Mouse (Mus musculus): ENCODE results near the gene 1500011B03Rik. TPM values are rescaled to one million over a fixed set of nuclear protein-coding genes. Genes with fewer than 3 reads are reported as not detected.

The 1500011B03Rik gene
- polyA plus RNA-seq, 1 experiment from 2014 or later = 308 TPM

DNA sequence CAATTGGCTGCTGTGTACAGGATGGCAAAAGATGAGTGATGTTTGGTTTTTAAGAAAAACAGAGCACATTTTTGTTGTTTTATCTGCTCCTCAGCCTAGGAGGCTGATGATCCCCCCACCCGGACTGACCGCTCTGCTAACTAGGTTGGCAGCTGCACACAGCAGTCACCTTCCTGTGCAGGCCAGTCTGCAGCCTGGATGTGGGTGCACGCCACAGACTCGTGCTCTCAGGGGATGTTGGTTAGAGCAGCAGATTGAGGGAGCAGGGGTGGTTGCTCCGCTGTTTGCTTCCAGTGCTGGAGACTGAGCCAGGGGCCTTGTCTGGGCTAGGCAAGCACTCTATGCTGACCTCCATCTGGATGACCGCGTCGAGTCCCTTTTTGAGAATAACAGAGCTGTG, 53.5 kb downstream of the 1500011B03Rik start:
- WGBS = 83% methylated on average over 8 of the region's 8 CpGs
- ATAC-seq (ENCODE audit: low FRiP score) = no peak

DNA sequence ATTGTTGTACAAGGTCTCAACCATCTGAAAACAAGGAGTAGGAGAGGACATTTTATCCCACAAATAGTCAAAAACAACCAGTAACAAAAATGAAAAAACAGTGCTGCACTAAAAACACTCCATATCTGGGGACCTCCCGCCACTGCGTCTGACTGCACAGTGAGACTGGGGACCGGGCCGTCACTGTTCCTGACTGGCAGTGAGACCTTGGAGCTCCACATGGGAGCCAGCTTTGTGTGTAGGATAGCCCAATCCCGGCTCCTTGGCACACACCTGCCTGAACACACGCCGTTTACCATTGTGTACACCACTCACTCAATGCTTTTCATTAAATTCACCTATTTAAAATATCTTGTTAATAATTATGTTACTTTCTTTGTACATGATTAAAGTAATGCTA, 56.1 kb downstream of the 1500011B03Rik start:
- ATAC-seq (ENCODE audit: low FRiP score) = no peak
- Histone ChIP-seq H3K9me3 (ENCODE audit: control insufficient read depth, low read length) (no peaks in the 10 kb centered on the region), H3K36me3 (replicated peaks; ENCODE audit: control insufficient read depth, insufficient read depth) (peaks cover 42% of the 10 kb centered on the region), H3K4me1 (replicated peaks; ENCODE audit: control insufficient read depth, insufficient read depth, low read length) (peaks cover 9% of the 10 kb centered on the region), H3K9ac (no peak overlapping the region), H3K4me2 (replicated peaks) (no peak overlapping the region), H3K27me3 (ENCODE audit: control insufficient read depth, insufficient read depth, low read length) (no peaks in the 10 kb centered on the region), H3K4me3 (replicated peaks; ENCODE audit: low read length) (no peak overlapping the region), H3K27ac (no peak overlapping the region)
- no peak for DNase-seq (ENCODE audit: low spot score)
- 90% methylated on average over 7 of the region's 7 CpGs for WGBS

More for the DNA sequence above, 53.5 kb downstream of the 1500011B03Rik start:
- Histone ChIP-seq H3K9ac (no peak overlapping the region), H3K9me3 (ENCODE audit: control insufficient read depth, low read length) (no peaks in the 10 kb centered on the region), H3K4me3 (replicated peaks; ENCODE audit: low read length) (no peak overlapping the region), H3K36me3 (replicated peaks; ENCODE audit: control insufficient read depth, insufficient read depth) (peaks cover 17% of the 10 kb centered on the region; the same call in 1 of the 2 replicates), H3K4me2 (replicated peaks) (no peak overlapping the region), H3K27ac (no peak overlapping the region), H3K27me3 (ENCODE audit: control insufficient read depth, insufficient read depth, low read length) (no peaks in the 10 kb centered on the region), H3K4me1 (replicated peaks; ENCODE audit: control insufficient read depth, insufficient read depth, low read length) (peaks cover 12% of the 10 kb centered on the region)
- DNase-seq (ENCODE audit: low spot score) = no peak

DNA sequence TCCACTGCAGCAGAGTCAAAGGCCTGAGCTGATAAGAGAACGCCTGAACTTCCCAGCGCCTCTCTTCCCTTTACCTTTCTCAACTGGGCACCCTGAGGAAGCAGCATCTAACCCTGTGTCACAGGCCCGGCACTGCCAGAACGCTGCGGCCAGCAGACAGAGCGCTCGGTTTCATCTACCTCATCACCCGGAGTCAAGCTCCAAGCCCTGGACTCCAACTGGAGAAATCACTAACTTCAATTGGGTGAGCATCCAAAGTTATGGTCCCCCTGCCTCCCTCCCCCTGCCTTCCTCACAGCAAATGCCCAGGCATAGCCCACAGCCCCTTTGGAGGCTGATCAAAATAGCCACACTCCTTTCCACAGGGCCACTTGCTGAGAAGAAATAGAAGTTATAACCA, 56.6 kb downstream of the 1500011B03Rik start:
- 96% methylated on average over 8 of the region's 8 CpGs for WGBS
- Histone ChIP-seq H3K9me3 (ENCODE audit: control insufficient read depth, low read length) (no peaks in the 10 kb centered on the region), H3K36me3 (replicated peaks; ENCODE audit: control insufficient read depth, insufficient read depth) (peaks cover 47% of the 10 kb centered on the region), H3K4me2 (replicated peaks) (no peak overlapping the region), H3K27me3 (ENCODE audit: control insufficient read depth, insufficient read depth, low read length) (no peaks in the 10 kb centered on the region), H3K9ac (no peak overlapping the region), H3K4me3 (replicated peaks; ENCODE audit: low read length) (no peak overlapping the region), H3K27ac (no peak overlapping the region), H3K4me1 (replicated peaks; ENCODE audit: control insufficient read depth, insufficient read depth, low read length) (peaks cover 4% of the 10 kb centered on the region)
- ATAC-seq (ENCODE audit: low FRiP score) (no peak), DNase-seq (ENCODE audit: low spot score) (no peak)

DNA sequence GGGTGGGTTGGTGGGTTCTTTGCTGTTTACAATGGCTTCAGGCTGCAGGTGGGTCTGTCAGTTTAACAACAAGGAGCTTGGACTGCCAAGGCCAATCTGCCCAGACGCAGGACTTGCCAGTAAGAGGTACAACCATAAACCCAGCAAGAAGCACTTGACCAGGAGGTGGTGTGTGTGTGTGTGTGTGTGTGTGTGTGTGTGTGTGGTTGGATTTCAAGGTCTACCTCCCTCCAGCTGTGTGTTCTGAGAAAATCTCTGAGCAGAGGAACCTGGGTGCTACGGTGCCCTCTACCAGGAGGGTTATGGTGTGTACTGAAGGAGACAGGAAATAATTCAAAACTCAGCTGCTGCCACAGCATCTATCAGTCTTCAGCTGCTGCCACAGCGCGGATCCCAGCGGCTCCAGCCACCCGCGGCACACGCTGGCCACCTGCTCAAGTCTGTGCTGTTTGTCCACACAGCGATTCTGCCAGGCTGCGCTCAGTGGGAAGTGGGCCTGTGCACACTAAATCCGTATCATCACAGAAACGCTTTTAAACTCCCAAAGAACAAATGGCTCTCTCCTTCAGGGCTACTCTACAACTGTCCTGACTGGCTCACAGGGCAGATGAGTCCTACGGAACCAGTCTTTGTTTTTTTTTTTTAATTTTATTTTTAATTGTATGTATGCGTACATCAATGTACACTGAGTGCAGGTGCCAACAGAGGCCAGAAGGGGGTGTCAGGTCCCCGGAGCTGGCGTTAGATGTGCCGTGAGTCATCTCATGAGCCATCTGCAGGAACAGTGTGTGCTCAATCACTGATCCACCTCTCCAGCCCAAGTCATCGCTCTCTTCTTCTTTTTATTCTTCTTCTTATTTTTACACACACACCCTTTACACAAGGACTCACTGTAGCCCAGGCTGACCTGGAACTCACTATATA, 58.2 kb downstream of the 1500011B03Rik start:
- no peak for DNase-seq (ENCODE audit: low spot score)
- H3K4me1 ChIP-seq (replicated peaks; ENCODE audit: control insufficient read depth, insufficient read depth, low read length) = no peaks in the 10 kb centered on the region
- no peak overlapping the region for H3K4me3 ChIP-seq (replicated peaks; ENCODE audit: low read length)
- H3K9ac ChIP-seq = no peak overlapping the region
- H3K36me3 ChIP-seq (replicated peaks; ENCODE audit: control insufficient read depth, insufficient read depth) = peaks cover 63% of the 10 kb centered on the region
- no peak overlapping the region for H3K27ac ChIP-seq
- H3K9me3 ChIP-seq (ENCODE audit: control insufficient read depth, low read length) = no peaks in the 10 kb centered on the region
- no peaks in the 10 kb centered on the region for H3K27me3 ChIP-seq (ENCODE audit: control insufficient read depth, insufficient read depth, low read length)
- no peak for ATAC-seq (ENCODE audit: low FRiP score)
- no peak overlapping the region for H3K4me2 ChIP-seq (replicated peaks)
- 82% methylated on average over 18 of the region's 18 CpGs for WGBS

DNA sequence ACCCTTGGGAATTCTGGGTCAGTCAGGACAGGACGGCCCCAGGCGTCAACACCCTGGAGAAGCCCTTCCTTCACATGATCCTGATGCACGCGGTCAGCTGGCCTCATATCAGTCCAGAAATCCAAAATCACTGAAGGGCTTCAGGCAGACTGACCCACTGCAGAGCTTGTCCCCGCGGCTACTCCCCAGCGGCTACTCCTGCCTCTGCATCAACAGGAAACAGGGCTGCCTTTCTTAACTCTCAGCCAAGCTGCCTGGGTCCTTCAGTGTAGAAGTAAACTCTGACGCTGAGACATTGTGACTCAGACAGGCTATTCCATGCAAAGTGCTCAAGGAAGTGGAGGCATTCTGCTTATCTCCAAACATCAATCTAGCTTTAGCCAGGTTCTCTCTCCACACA, 61.3 kb downstream of the 1500011B03Rik start:
- no peak overlapping the region for H3K27ac ChIP-seq
- H3K4me2 ChIP-seq (replicated peaks) = no peak overlapping the region
- no peaks in the 10 kb centered on the region for H3K9me3 ChIP-seq (ENCODE audit: control insufficient read depth, low read length)
- peaks cover 86% of the 10 kb centered on the region for H3K36me3 ChIP-seq (replicated peaks; ENCODE audit: control insufficient read depth, insufficient read depth)
- ATAC-seq (ENCODE audit: low FRiP score) (no peak), DNase-seq (ENCODE audit: low spot score) (no peak)
- H3K4me1 ChIP-seq (replicated peaks; ENCODE audit: control insufficient read depth, insufficient read depth, low read length) = no peaks in the 10 kb centered on the region
- WGBS = 91% methylated on average over 8 of the region's 8 CpGs
- H3K4me3 ChIP-seq (replicated peaks; ENCODE audit: low read length) = no peak overlapping the region
- no peak overlapping the region for H3K9ac ChIP-seq
- H3K27me3 ChIP-seq (ENCODE audit: control insufficient read depth, insufficient read depth, low read length) = no peaks in the 10 kb centered on the region

DNA sequence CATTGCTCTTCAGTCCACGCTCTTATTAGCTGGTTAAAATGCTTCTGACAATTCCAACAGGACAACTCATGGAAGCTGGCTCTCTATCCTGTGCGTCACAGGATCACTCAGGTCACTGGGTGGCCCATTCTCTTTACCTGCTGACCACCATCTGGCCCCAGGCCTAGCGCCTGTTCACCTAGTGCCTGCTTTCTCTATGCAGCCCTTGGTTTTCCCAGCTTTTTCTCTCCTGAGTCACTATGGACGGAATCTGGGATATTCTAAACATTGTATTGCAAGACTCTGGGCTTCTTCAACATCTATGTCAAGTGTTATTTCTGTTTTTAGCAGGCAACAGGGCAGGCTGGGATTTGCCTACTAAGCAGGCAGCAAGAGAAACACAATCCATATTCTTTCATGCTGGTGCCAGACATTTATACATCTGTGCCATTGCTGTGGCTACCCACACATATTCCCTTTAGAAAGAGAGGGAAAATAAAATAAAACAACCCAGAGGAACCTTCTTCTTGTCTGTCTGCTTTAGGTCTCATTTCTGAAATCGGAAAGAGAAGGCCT, 63.7 kb downstream of the 1500011B03Rik start:
- Histone ChIP-seq H3K27me3 (ENCODE audit: control insufficient read depth, insufficient read depth, low read length) (no peaks in the 10 kb centered on the region), H3K4me3 (replicated peaks; ENCODE audit: low read length) (no peak overlapping the region), H3K4me1 (replicated peaks; ENCODE audit: control insufficient read depth, insufficient read depth, low read length) (no peaks in the 10 kb centered on the region), H3K27ac (no peak overlapping the region), H3K36me3 (replicated peaks; ENCODE audit: control insufficient read depth, insufficient read depth) (peaks cover 91% of the 10 kb centered on the region), H3K9me3 (ENCODE audit: control insufficient read depth, low read length) (no peaks in the 10 kb centered on the region), H3K4me2 (replicated peaks) (no peak overlapping the region), H3K9ac (no peak overlapping the region)
- DNase-seq (ENCODE audit: low spot score) (no peak), ATAC-seq (ENCODE audit: low FRiP score) (no peak)
- 92% methylated on average over 5 of the region's 5 CpGs for WGBS

Small RNA genes within 50 kb of the gene (microRNA-seq; reads per million reads assigned to microRNA genes)
- gene Mir6240 = 4.2 reads per million, percentile 19 among the genes with 10 or more reads in this experiment

Other genes with a start within 250 kb of the 1500011B03Rik start
- 1.1 and 1.4 TPM in 2 replicates for gene Trpv4, start 165.0 kb downstream of the 1500011B03Rik start, polyA plus RNA-seq (2014; fragmentation: Nextera tagmentation; extraction: Ambion mirVana)
- 33.7 and 38.9 TPM in 2 replicates for gene Gltp, start 132.5 kb downstream of the 1500011B03Rik start, polyA plus RNA-seq (2014; fragmentation: Nextera tagmentation; extraction: Ambion mirVana)
- gene Tchp, start 115.7 kb downstream of the 1500011B03Rik start, polyA plus RNA-seq (2014; fragmentation: Nextera tagmentation; extraction: Ambion mirVana) = 10.6 and 15.4 TPM in 2 replicates
- gene Ankrd13a, start 48.8 kb downstream of the 1500011B03Rik start, polyA plus RNA-seq (2014; fragmentation: Nextera tagmentation; extraction: Ambion mirVana) = 45.5 and 48.9 TPM in 2 replicates
- 44.3 and 45.1 TPM in 2 replicates for gene Git2, start 48.0 kb downstream of the 1500011B03Rik start, polyA plus RNA-seq (2014; fragmentation: Nextera tagmentation; extraction: Ambion mirVana)
- gene 4930519G04Rik, start 30.2 kb upstream of the 1500011B03Rik start, polyA plus RNA-seq (2014; fragmentation: Nextera tagmentation; extraction: Ambion mirVana) = not detected in 2 replicates
- 2.6 and 3.0 TPM in 2 replicates for gene Gm9936, start 35.2 kb upstream of the 1500011B03Rik start, polyA plus RNA-seq (2014; fragmentation: Nextera tagmentation; extraction: Ambion mirVana)
- 3.7 and 5.0 TPM in 2 replicates for gene Oasl2, start 73.5 kb upstream of the 1500011B03Rik start, polyA plus RNA-seq (2014; fragmentation: Nextera tagmentation; extraction: Ambion mirVana)
- gene Oasl1, start 99.8 kb upstream of the 1500011B03Rik start, polyA plus RNA-seq (2014; fragmentation: Nextera tagmentation; extraction: Ambion mirVana) = 0.13 and 0.25 TPM in 2 replicates
- gene 2210016L21Rik, start 118.7 kb upstream of the 1500011B03Rik start, polyA plus RNA-seq (2014; fragmentation: Nextera tagmentation; extraction: Ambion mirVana) = 126 and 135 TPM in 2 replicates
- gene Hnf1a, start 147.6 kb upstream of the 1500011B03Rik start, polyA plus RNA-seq (2014; fragmentation: Nextera tagmentation; extraction: Ambion mirVana) = 0.07 TPM in 1 of 2 replicates, not detected in the other
- gene Sppl3, start 187.7 kb upstream of the 1500011B03Rik start, polyA plus RNA-seq (2014; fragmentation: Nextera tagmentation; extraction: Ambion mirVana) = 30.1 and 31.5 TPM in 2 replicates